Mouse (Mus musculus) adrenal gland, adult 2 months (tissue): ENCODE data around the gene Mthfr. TPM values are rescaled to one million over a fixed set of nuclear protein-coding genes. Genes with fewer than 3 reads are reported as not detected.

Experiments used
- DNase-seq: peaks from one replicate; pipeline ENCODE4 v3.0.0; 2021
- long read RNA-seq: library from polyadenylated mRNA; stranded (forward); transcript quantifications from one replicate; pipeline ENCODE4 v2.0.0, GENCODE M21; 2021
- polyA plus RNA-seq: library from polyadenylated mRNA; depleted of rRNA; stranded (reverse); fragments of >200 nt; gene quantifications from 2 replicates; pipeline ENCODE4 v1.2.3, GENCODE M21; 2012; rRNA removed
- total RNA-seq, 2 experiments: library from RNA; stranded (reverse); gene quantifications; 2 replicates each; pipeline ENCODE4 v1.2.3; 2021

Mthfr gene
- 10 to 100 TPM; 29.2 to 39.3 TPM for total RNA-seq
- polyA plus RNA-seq = 30.2 and 38.2 TPM in 2 replicates
- long read RNA-seq, partial matches to known transcripts = 5 of 10 reads
- long read RNA-seq, other reads (novel, unspliced or antisense) = 5 of 10 reads

GRCm38 (mm10) chr4:148038600-148039253 lies at the start of gene Mthfr, which contains the start of gene Clcn6:
Gene Mthfr, plus strand, starts transcription at chr4:148039077.
Gene Clcn6, minus strand, starts transcription at chr4:148038821.
- peak; percentile 100 for DNase-seq

GRCm38 (mm10) chr4:147993571-147994095 lies 45.2 kb upstream of the Mthfr start:
- no peak for DNase-seq

GRCm38 (mm10) chr4:147995311-147995710 lies 43.6 kb upstream of the Mthfr start:
- DNase-seq = peak; percentile 51

GRCm38 (mm10) chr4:148000202-148000772 lies 38.6 kb upstream of the Mthfr start, which contains the start of gene Nppa:
Gene Nppa, plus strand, starts transcription at chr4:148000722.
- no peak for DNase-seq

GRCm38 (mm10) chr4:148001013-148001789 lies 37.7 kb upstream of the Mthfr start:
- no peak for DNase-seq

GRCm38 (mm10) chr4:148001866-148002265 lies 37.0 kb upstream of the Mthfr start:
- no peak for DNase-seq

GRCm38 (mm10) chr4:148004361-148004760 lies 34.5 kb upstream of the Mthfr start:
- peak; percentile 81 for DNase-seq

GRCm38 (mm10) chr4:148008412-148008811 lies 30.5 kb upstream of the Mthfr start:
- peak; percentile 73 for DNase-seq

GRCm38 (mm10) chr4:148009641-148010040 lies 29.2 kb upstream of the Mthfr start:
- no peak for DNase-seq

- DNase-seq = no peak
These were observed 27.5 kb upstream of the Mthfr start for GRCm38 (mm10) chr4:148011332-148011731.

- no peak for DNase-seq
These were observed 26.7 kb upstream of the Mthfr start for GRCm38 (mm10) chr4:148012216-148012615.

- no peak for DNase-seq
These were observed 23.5 kb upstream of the Mthfr start for GRCm38 (mm10) chr4:148015418-148015817.

- no peak for DNase-seq
These were observed 21.9 kb upstream of the Mthfr start for GRCm38 (mm10) chr4:148016981-148017380.

- DNase-seq = no peak
These were observed 20.5 kb upstream of the Mthfr start for GRCm38 (mm10) chr4:148018410-148018809.

GRCm38 (mm10) chr4:148024003-148024402 lies 14.9 kb upstream of the Mthfr start:
- DNase-seq = no peak

- DNase-seq = no peak
These were observed 9.6 kb upstream of the Mthfr start for GRCm38 (mm10) chr4:148029297-148029696.

GRCm38 (mm10) chr4:148030506-148030905 lies 8.4 kb upstream of the Mthfr start:
- no peak for DNase-seq

- DNase-seq = no peak
These were observed 4.9 kb upstream of the Mthfr start for GRCm38 (mm10) chr4:148033858-148034410.

- DNase-seq = no peak
These were observed 3.4 kb upstream of the Mthfr start for GRCm38 (mm10) chr4:148035440-148035839.

GRCm38 (mm10) chr4:148038079-148038599 lies 738 bp upstream of the Mthfr start:
- no peak for DNase-seq

GRCm38 (mm10) chr4:148039254-148040028 lies 564 bp downstream of the Mthfr start:
- peak; percentile 45 for DNase-seq
